Mouse (Mus musculus): Measurements from ENCODE around the gene Fcgr3. TPM values are rescaled to one million over a fixed set of nuclear protein-coding genes. Genes with fewer than 3 reads are reported as not detected.
"Not testable (repeated sequence)": the region's sequence is repeated elsewhere in the genome, so short reads cannot be mapped to it uniquely, and the experiment has no call there.

Gene Fcgr3
- polyA plus RNA-seq (2014; fragmentation: Nextera tagmentation; extraction: Ambion mirVana) = 28.7 and 29.8 TPM in 2 replicates

DNA sequence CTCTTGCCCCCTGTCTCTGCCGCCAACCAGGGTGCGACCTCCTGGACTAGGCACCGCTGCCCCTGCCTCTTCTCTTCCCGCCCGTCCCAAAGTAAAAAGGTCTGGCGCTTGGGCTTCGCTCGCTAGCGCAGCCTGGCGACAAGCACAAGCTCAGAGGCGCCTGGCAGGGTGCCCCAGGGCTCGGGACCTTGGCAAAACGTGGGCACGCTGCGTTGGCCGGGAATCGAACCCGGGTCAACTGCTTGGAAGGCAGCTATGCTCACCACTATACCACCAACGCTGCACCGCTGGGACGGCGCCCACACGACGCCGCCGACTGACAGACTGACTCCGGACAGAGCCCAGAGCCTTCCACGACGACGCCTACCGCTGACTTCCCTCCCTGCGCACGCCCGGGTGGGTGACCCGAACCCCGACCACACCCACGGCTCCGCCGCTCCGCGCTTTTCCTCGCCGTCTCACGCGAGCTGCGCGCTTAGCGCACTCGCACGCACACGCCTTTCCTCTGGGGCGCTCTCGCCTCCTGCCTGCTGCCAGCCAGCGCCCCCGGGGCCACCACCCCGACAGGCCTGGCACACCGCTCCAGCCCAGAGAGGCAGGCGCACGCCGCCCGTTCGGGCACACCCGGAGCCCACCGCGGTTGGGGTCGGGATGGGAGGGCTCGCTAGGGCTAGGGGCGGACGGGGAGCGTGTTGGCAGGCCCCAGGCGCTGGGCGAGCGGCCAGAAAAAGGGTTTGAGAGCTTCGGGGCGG, at the start of gene Fcgr3:
TSS of gene Fcgr3 (minus strand) at position 445 of the 752 bp plus-strand sequence.
- ATAC-seq (replicated peaks; ENCODE audit: low FRiP score) = peak; percentile 73
- H3K4me1 ChIP-seq (replicated peaks; ENCODE audit: control insufficient read depth, insufficient read depth, low read length); H3K27ac ChIP-seq (ENCODE audit: low read depth, low read length); H3K9me3 ChIP-seq (ENCODE audit: control insufficient read depth, low read length); H3K36me3 ChIP-seq (ENCODE audit: control insufficient read depth, insufficient read depth, low read length): not testable (repeated sequence)
- H3K9ac ChIP-seq (ENCODE audit: low read depth, low read length) = peak within 1 kb of the TSS; percentile 30; the same call in 1 of the 2 replicates
- peak within 1 kb of the TSS; percentile 63 for H3K4me2 ChIP-seq
- peak; percentile 99 for DNase-seq (ENCODE audit: low spot score)
- peaks cover 20% of the 10 kb centered on the region for H3K27me3 ChIP-seq (replicated peaks; ENCODE audit: control insufficient read depth, insufficient read depth, low read length)
- 2% methylated on average over 38 of the region's 75 CpGs for WGBS
- H3K4me3 ChIP-seq (ENCODE audit: low read depth, low read length) = peak within 1 kb of the TSS; percentile 50

DNA sequence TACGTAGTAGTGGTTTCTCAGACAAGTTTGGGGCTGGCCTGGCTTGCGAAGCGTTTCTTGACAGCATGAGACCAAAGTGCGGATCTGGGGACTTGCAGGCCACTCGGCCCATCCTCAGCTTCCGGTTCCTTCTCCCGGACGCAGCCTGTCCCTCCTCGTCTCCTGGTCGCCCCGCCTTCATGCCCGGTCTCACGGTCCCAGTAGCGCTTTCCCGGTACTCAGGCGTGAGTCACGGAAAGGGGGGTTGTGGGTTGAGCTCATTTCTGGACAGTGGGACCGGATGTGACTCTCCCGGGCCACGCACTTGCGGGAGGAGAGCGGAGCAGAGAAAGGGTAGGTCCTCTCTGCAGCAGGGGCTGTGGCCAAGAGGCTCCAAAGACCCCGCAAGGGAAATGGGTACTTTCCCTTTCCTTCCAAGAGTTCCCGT, 49.2 kb upstream of the Fcgr3 start, which contains the start of gene Cfap126:
TSS of gene Cfap126 (plus strand) at position 46 of the 427 bp plus-strand sequence.
- peak within 1 kb of the TSS; percentile 68 for H3K27ac ChIP-seq (ENCODE audit: low read depth, low read length)
- H3K4me1 ChIP-seq (replicated peaks; ENCODE audit: control insufficient read depth, insufficient read depth, low read length) = peaks cover 22% of the 10 kb centered on the region
- peak; percentile 78 for DNase-seq (ENCODE audit: low spot score)
- H3K4me2 ChIP-seq = peak within 1 kb of the TSS; percentile 83
- under 1% methylated on average over 24 of the region's 24 CpGs for WGBS
- H3K9me3 ChIP-seq (ENCODE audit: control insufficient read depth, low read length) = no peaks in the 10 kb centered on the region
- ATAC-seq (replicated peaks; ENCODE audit: low FRiP score) = peak; percentile 30
- no peaks in the 10 kb centered on the region for H3K27me3 ChIP-seq (replicated peaks; ENCODE audit: control insufficient read depth, insufficient read depth, low read length)
- peak within 1 kb of the TSS; percentile 59 for H3K4me3 ChIP-seq (ENCODE audit: low read depth, low read length)
- no peaks in the 10 kb centered on the region for H3K36me3 ChIP-seq (ENCODE audit: control insufficient read depth, insufficient read depth, low read length)
- peak within 1 kb of the TSS; percentile 79 for H3K9ac ChIP-seq (ENCODE audit: low read depth, low read length)

GRCm38 (mm10) chr1:171112986-171113385, 48.3 kb upstream of the Fcgr3 start:
- Histone ChIP-seq H3K9ac (ENCODE audit: low read depth, low read length) (no peak overlapping the region), H3K9me3 (ENCODE audit: control insufficient read depth, low read length) (no peaks in the 10 kb centered on the region), H3K27me3 (replicated peaks; ENCODE audit: control insufficient read depth, insufficient read depth, low read length) (no peaks in the 10 kb centered on the region), H3K4me2 (peak overlapping the region; percentile 83), H3K36me3 (ENCODE audit: control insufficient read depth, insufficient read depth, low read length) (no peaks in the 10 kb centered on the region), H3K4me3 (ENCODE audit: low read depth, low read length) (no peak overlapping the region), H3K4me1 (replicated peaks; ENCODE audit: control insufficient read depth, insufficient read depth, low read length) (peaks cover 22% of the 10 kb centered on the region), H3K27ac (ENCODE audit: low read depth, low read length) (no peak overlapping the region)
- DNase-seq (ENCODE audit: low spot score) = no peak
- ATAC-seq (replicated peaks; ENCODE audit: low FRiP score) = no peak
- 81% methylated on average over 4 of the region's 4 CpGs for WGBS

DNA sequence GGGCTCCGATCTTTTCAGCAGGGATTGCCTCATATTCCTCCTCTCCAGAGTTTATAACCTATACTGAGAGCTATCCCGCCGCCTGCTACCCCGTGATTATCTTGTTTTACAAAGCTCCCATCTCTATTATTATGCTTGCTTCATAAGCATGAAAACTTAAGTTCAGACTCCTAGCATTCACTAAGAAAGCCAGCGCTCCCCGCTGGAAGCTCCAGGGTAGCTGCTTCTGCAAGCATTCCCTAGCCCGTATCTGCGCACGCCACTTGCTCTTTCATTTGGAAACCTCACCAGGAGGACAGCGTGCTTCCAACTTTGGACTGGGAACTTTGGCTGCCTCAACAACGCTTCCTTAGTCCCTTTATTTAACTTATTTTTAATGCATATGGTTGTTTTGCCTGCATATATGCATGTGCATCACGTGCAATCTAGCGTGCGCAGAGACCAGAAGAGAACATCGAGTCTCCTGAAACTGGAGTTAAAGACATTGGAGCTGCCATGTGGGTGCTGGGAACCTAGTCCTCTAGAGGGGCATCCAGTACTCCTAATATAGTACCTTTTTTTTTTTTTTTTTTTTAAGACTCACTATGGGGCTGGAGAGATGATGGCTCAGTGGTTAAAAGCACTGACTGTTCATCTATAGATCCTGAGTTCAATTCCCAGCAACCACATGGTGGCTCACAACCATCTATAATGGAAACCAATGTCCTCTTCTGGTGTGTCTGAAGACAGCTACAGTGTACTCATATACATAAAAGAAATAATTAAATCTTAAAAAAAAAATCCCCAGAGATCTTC, 47.2 kb upstream of the Fcgr3 start:
- Histone ChIP-seq H3K4me1 (replicated peaks; ENCODE audit: control insufficient read depth, insufficient read depth, low read length) (peaks cover 22% of the 10 kb centered on the region), H3K27ac (ENCODE audit: low read depth, low read length) (peak overlapping the region; percentile 70), H3K4me3 (ENCODE audit: low read depth, low read length) (peak overlapping the region; percentile 67), H3K4me2 (peak overlapping the region; percentile 94), H3K9ac (ENCODE audit: low read depth, low read length) (peak overlapping the region; percentile 71), H3K27me3 (replicated peaks; ENCODE audit: control insufficient read depth, insufficient read depth, low read length) (no peaks in the 10 kb centered on the region), H3K36me3 (ENCODE audit: control insufficient read depth, insufficient read depth, low read length) (no peaks in the 10 kb centered on the region), H3K9me3 (ENCODE audit: control insufficient read depth, low read length) (no peaks in the 10 kb centered on the region)
- 0 out of 2 replicates have a peak, but pooled peaks have one; percentile 7 for ATAC-seq (replicated peaks; ENCODE audit: low FRiP score)
- DNase-seq (ENCODE audit: low spot score) = peak; percentile 74
- WGBS = 3% methylated on average over 15 of the region's 15 CpGs

DNA sequence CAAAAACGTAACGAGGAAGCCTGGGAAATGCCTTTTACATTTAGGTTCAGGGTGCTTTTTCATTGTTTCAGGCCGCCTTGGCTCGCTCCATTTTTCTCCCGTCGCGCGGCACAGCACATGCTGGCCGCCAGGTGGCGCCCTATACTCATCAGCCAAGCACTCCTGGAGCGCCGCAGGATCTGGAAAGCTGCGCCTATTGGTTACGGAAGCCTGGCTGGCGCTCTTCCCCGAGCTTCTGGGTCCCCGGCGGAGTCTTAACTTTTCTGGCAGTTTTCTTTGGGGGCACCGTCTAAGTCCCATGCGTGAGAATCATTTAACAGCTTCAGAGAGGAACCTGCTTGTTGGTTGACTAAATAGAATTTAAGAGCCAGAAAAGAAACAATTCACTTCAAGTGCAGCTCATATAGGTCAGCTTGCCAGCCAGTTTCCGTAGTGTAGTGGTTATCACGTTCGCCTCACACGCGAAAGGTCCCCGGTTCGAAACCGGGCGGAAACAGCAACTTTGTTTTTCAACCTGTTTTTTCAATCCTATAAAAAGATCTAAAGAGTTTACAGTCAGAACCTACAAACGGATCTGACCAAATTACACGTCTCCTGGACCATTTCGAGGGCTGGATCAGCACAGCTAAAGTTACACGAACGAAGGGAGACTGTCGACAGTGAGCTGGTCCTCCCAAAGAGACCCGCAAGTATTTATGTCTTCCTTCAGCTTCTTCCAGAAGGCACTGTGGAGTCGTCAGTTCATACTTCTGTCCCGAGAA, 46.5 kb upstream of the Fcgr3 start:
- peak; percentile 92 for DNase-seq (ENCODE audit: low spot score)
- H3K4me1 ChIP-seq (replicated peaks; ENCODE audit: control insufficient read depth, insufficient read depth, low read length) = peaks cover 19% of the 10 kb centered on the region
- H3K4me3 ChIP-seq (ENCODE audit: low read depth, low read length) = peak overlapping the region; percentile 67
- WGBS = under 1% methylated on average over 38 of the region's 38 CpGs
- peak; percentile 86 for ATAC-seq (replicated peaks; ENCODE audit: low FRiP score)
- peak overlapping the region; percentile 70 for H3K27ac ChIP-seq (ENCODE audit: low read depth, low read length)
- no peaks in the 10 kb centered on the region for H3K36me3 ChIP-seq (ENCODE audit: control insufficient read depth, insufficient read depth, low read length)
- H3K4me2 ChIP-seq = peak overlapping the region; percentile 94
- H3K27me3 ChIP-seq (replicated peaks; ENCODE audit: control insufficient read depth, insufficient read depth, low read length) = no peaks in the 10 kb centered on the region
- no peaks in the 10 kb centered on the region for H3K9me3 ChIP-seq (ENCODE audit: control insufficient read depth, low read length)
- H3K9ac ChIP-seq (ENCODE audit: low read depth, low read length) = peak overlapping the region; percentile 71

DNA sequence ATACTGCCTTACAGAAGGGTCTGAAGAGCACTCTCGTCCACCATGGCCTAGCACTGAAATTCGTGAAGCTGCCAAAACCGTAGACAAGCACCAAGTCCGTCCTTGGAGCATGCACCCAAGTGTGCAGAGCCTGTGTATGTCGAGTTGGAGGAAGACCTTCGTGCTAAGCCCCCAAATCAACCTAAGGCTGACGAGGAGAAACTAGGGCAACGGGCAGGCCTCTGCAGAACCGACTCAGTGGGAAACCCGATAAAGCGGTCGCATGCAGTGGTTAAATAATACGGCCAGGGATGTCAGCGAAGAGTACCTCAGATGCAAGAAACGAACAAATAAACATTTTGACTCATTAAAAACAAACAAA, 45.9 kb upstream of the Fcgr3 start:
- peaks cover 13% of the 10 kb centered on the region for H3K4me1 ChIP-seq (replicated peaks; ENCODE audit: control insufficient read depth, insufficient read depth, low read length)
- DNase-seq (ENCODE audit: low spot score) = no peak

GRCm38 (mm10) chr1:171109620-171110019, 44.9 kb upstream of the Fcgr3 start:
- ATAC-seq (replicated peaks; ENCODE audit: low FRiP score) = no peak

More for the DNA sequence above, 45.9 kb upstream of the Fcgr3 start:
- no peaks in the 10 kb centered on the region for H3K27me3 ChIP-seq (replicated peaks; ENCODE audit: control insufficient read depth, insufficient read depth, low read length)
- no peaks in the 10 kb centered on the region for H3K36me3 ChIP-seq (ENCODE audit: control insufficient read depth, insufficient read depth, low read length)
- 20% methylated on average over 15 of the region's 15 CpGs for WGBS
- no peaks in the 10 kb centered on the region for H3K9me3 ChIP-seq (ENCODE audit: control insufficient read depth, low read length)
- peak overlapping the region; percentile 67 for H3K4me3 ChIP-seq (ENCODE audit: low read depth, low read length)
- H3K27ac ChIP-seq (ENCODE audit: low read depth, low read length) = no peak overlapping the region
- peak; percentile 42; the same call in 1 of the 2 replicates for ATAC-seq (replicated peaks; ENCODE audit: low FRiP score)
- peak overlapping the region; percentile 94 for H3K4me2 ChIP-seq
- H3K9ac ChIP-seq (ENCODE audit: low read depth, low read length) = peak overlapping the region; percentile 71

GRCm38 (mm10) chr1:171105226-171105625, 40.5 kb upstream of the Fcgr3 start:
- WGBS = 73% methylated on average over 6 of the region's 6 CpGs
- Histone ChIP-seq H3K4me3 (ENCODE audit: low read depth, low read length) (no peak overlapping the region), H3K9me3 (ENCODE audit: control insufficient read depth, low read length) (no peaks in the 10 kb centered on the region), H3K27me3 (replicated peaks; ENCODE audit: control insufficient read depth, insufficient read depth, low read length) (no peaks in the 10 kb centered on the region), H3K4me1 (replicated peaks; ENCODE audit: control insufficient read depth, insufficient read depth, low read length) (peaks cover 12% of the 10 kb centered on the region; the same call in 1 of the 2 replicates), H3K4me2 (no peak overlapping the region), H3K36me3 (ENCODE audit: control insufficient read depth, insufficient read depth, low read length) (no peaks in the 10 kb centered on the region), H3K27ac (ENCODE audit: low read depth, low read length) (no peak overlapping the region), H3K9ac (ENCODE audit: low read depth, low read length) (no peak overlapping the region)
- ATAC-seq (replicated peaks; ENCODE audit: low FRiP score) (no peak), DNase-seq (ENCODE audit: low spot score) (no peak)

More at GRCm38 (mm10) chr1:171109620-171110019, 44.9 kb upstream of the Fcgr3 start:
- no peaks in the 10 kb centered on the region for H3K27me3 ChIP-seq (replicated peaks; ENCODE audit: control insufficient read depth, insufficient read depth, low read length)
- H3K9ac ChIP-seq (ENCODE audit: low read depth, low read length) = no peak overlapping the region
- H3K4me1 ChIP-seq (replicated peaks; ENCODE audit: control insufficient read depth, insufficient read depth, low read length) = peaks cover 9% of the 10 kb centered on the region
- peak overlapping the region; percentile 24 for H3K4me2 ChIP-seq
- DNase-seq (ENCODE audit: low spot score) = no peak
- WGBS = 39% methylated on average over 9 of the region's 9 CpGs
- H3K9me3 ChIP-seq (ENCODE audit: control insufficient read depth, low read length) = no peaks in the 10 kb centered on the region
- no peak overlapping the region for H3K27ac ChIP-seq (ENCODE audit: low read depth, low read length)
- H3K4me3 ChIP-seq (ENCODE audit: low read depth, low read length) = no peak overlapping the region
- no peaks in the 10 kb centered on the region for H3K36me3 ChIP-seq (ENCODE audit: control insufficient read depth, insufficient read depth, low read length)

All from liver, embryonic 11.5 days (tissue).